Mouse (Mus musculus): ENCODE measurements at regions not wholly inside any gene's neighbourhood (a gene's known extent, or its start where the extent isn't known, plus 50 kb on each side); places are given as distances from the start of the nearest gene placed in this dataset.

DNA sequence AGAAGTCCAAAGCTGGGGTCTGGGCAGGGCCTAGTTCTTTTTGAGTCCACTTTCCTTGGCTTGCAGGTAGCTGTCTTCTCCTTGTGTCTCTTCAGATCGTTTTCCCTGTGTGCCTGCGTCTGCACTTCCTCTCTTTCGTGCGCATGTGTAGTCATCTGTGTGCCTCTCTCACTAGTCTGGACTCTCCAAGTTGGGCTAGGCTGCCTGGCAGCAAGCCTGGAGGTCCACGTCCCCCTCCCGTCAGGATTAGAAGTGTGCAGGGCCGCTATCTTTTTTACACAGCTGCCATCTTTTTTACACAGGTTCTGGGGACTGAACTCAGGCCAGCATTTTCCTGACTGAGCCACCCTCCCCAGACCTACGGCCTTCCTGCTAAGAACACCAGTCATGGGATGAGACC, 55.8 kb upstream of the Sec14l1 start:
- ATAC-seq, result no peak
- Histone ChIP-seq H3K9me3 (replicated peaks) (no peaks in the 10 kb centered on the region), H3K4me3 (no peak overlapping the region), H3K4me2 (no peak overlapping the region), H3K27ac (peak overlapping the region; percentile 86), H3K9ac (no peak overlapping the region), H3K27me3 (peaks cover 4% of the 10 kb centered on the region; the same call in 1 of the 2 replicates), H3K4me1 (peaks cover 44% of the 10 kb centered on the region), H3K36me3 (ENCODE audit: poor library complexity, severe bottlenecking) (no peaks in the 10 kb centered on the region)
- WGBS, result 49% methylated on average over 8 of the region's 8 CpGs

DNA sequence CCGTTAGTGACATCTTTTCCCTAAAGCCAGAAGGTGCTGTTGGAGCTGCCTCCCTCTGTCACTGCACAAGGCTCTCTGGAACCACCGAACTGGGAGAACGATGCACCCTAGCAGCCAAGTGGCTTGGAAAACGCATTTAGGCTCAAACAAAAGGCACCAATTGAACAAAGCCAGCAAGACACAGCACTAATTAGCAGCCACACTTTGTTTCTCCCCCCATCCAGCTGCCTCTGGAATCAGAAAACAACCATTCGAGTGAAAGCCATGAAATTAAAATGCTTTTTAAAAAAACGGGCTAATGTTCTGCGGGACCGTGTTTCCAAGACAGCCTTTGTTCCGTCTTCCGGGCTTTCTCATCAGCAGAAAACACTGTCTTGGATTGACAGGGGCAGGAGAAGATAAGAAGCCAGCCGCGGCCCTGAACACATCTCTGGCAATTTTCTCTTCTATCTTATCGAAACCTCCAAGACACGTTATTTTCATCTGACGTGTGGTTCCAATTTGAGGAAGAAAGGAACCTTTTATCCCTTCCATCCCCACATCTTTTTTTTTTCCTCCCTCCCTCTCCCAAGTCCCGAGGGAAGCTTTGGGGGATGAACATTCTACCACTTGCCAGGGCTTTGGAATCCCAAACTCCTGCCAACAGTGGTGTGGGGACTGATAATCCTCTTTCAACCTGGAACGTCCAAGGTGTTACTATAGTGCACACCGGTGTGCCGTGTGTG, 54.8 kb upstream of the Sec14l1 start:
- H3K4me1 ChIP-seq, result peaks cover 44% of the 10 kb centered on the region
- H3K9ac ChIP-seq, result peak overlapping the region; percentile 38; the same call in 1 of the 2 replicates
- H3K36me3 ChIP-seq (ENCODE audit: poor library complexity, severe bottlenecking), result no peaks in the 10 kb centered on the region
- peaks cover 6% of the 10 kb centered on the region; the same call in 1 of the 2 replicates for H3K27me3 ChIP-seq
- no peaks in the 10 kb centered on the region for H3K9me3 ChIP-seq (replicated peaks)
- whole genome bisulfite sequencing, result 1% methylated on average over 19 of the region's 19 CpGs
- H3K4me3 ChIP-seq, result peak overlapping the region; percentile 3; the same call in 1 of the 2 replicates
- peak overlapping the region; percentile 47 for H3K4me2 ChIP-seq
- ATAC-seq, result peak; percentile 41
- peak overlapping the region; percentile 86 for H3K27ac ChIP-seq

DNA sequence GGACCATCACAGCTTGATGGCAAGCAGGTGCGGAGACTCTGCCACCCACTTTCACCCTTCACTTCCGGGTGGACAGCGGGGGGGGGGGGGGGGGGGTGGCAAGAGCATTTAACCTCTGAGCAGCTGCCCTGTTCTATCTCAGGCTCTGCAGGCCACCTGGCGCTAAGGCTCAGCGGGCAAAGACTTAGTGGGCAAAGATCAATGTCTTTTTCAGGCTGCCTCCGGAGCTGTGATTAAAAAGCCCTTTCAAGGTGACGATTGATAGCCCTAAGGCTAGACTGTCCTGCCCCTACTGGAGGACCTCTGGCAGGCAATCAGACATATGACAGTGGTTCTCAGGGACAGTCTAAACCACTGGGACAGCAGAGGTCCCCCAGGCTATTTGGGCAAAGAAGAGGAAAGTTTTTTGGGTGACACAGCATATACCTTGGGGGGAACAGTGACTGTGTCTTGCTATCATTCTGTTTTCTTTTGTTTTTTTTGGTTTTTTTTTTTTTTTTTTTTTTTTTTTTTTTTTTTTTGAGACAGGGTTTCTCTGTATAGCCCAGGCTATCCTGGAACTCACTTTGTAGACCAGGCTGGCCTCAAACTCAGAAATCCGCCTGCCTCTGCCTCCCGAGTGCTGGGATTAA, 54.1 kb upstream of the Sec14l1 start:
- no peaks in the 10 kb centered on the region for H3K9me3 ChIP-seq (replicated peaks)
- H3K27me3 ChIP-seq, result peaks cover 7% of the 10 kb centered on the region; the same call in 1 of the 2 replicates
- no peaks in the 10 kb centered on the region for H3K36me3 ChIP-seq (ENCODE audit: poor library complexity, severe bottlenecking)
- H3K4me2 ChIP-seq, result peak overlapping the region; percentile 47
- H3K9ac ChIP-seq, result 0 out of 2 replicates have a peak overlapping the region, but pooled peaks have one; percentile 38
- WGBS, result 19% methylated on average over 9 of the region's 9 CpGs
- H3K27ac ChIP-seq, result peak overlapping the region; percentile 86
- no peak overlapping the region for H3K4me3 ChIP-seq
- H3K4me1 ChIP-seq, result peaks cover 44% of the 10 kb centered on the region
- ATAC-seq, result no peak

DNA sequence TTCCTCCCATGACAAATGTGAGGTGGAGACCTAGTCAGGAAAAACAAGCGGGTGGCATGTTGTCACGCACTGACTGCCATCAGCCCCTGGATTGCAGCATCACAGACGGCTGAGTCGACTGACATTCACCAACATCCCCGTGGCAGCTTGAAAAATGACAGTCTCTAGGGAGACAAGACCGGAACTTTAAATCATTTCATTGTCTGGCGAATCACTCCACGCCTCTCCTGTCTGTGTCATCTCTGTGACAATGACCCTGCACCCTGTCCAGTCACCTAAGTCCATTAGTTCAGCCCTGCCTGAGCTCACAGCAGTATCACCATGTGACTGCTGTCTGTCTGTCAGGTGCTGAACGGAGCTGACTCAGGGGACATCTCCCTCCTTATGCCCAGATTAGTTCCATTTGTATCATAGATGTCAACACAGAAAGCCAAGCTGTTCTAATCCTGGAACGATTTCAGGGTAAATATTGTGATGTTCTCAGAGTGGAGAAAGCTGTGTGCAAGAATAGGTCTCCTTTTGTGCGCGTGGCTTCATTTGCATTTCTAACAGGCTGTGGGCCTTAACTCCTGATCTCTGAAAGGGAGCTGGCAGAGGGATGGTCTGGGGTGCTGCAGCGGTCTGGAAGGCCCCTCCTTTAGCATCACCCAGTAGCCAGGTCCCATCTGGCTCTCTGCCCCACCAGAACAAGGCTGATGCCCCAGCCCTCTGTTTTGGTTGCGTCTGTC, 52.0 kb upstream of the Sec14l1 start:
- no peaks in the 10 kb centered on the region for H3K36me3 ChIP-seq (ENCODE audit: poor library complexity, severe bottlenecking)
- WGBS, result 48% methylated on average over 14 of the region's 14 CpGs
- peak overlapping the region; percentile 69 for H3K27ac ChIP-seq
- no peak overlapping the region for H3K4me3 ChIP-seq
- H3K4me1 ChIP-seq, result peaks cover 42% of the 10 kb centered on the region
- no peak overlapping the region for H3K4me2 ChIP-seq
- ATAC-seq, result peak; percentile 48; the same call in 1 of the 2 replicates
- no peaks in the 10 kb centered on the region for H3K9me3 ChIP-seq (replicated peaks)
- H3K27me3 ChIP-seq, result peaks cover 7% of the 10 kb centered on the region; the same call in 1 of the 2 replicates
- no peak overlapping the region for H3K9ac ChIP-seq
